Mouse (Mus musculus): ENCODE measurements at regions not wholly inside any gene's neighbourhood (a gene's known extent, or its start where the extent isn't known, plus 50 kb on each side); places are given as distances from the start of the nearest gene placed in this dataset.

- no peak for DNase-seq
These were observed 50.0 kb upstream of the Fggy start for GRCm38 (mm10) chr4:95507141-95507945.
